Mouse (Mus musculus) kidney, postnatal 0 days (tissue): ENCODE data around the gene Tab1. TPM values are rescaled to one million over a fixed set of nuclear protein-coding genes. Genes with fewer than 3 reads are reported as not detected.

Source experiments
- ATAC-seq: fragments of 200-750 bp; cut with Nextera tagmentation; replicated peaks from 2 replicates; pipeline ENCODE4 v1.8.0; 2017; ENCODE audit warnings: low read depth, moderate number of reproducible peaks, moderate TSS enrichment, moderate library complexity; ENCODE audit not compliant: low FRiP score
- DNase-seq: peaks from one replicate; pipeline ENCODE4 v3.0.0-alpha.2; 2016; ENCODE audit warnings: low spot score
- H3K27ac ChIP-seq: fragments of 300-500 bp; sonication (generic); 2 replicates; pipeline ENCODE4 v1.5.1; 2014; ENCODE audit warnings: mild to moderate bottlenecking
- H3K27me3 ChIP-seq: fragments of 300-500 bp; sonication (generic); 2 replicates; pipeline ENCODE4 v1.6.1; 2014; ENCODE audit warnings: low read length, mixed read lengths; ENCODE audit not compliant: insufficient read depth
- H3K36me3 ChIP-seq: fragments of 300-500 bp; sonication (generic); 2 replicates; pipeline ENCODE4 v1.6.1; 2014; ENCODE audit warnings: low read length, mixed read lengths; ENCODE audit not compliant: insufficient read depth
- H3K4me1 ChIP-seq: fragments of 300-500 bp; sonication (generic); replicated peaks from 2 replicates; pipeline ENCODE4 v1.6.1; 2014; ENCODE audit warnings: antibody characterized with exemption, low read length, mixed read lengths; ENCODE audit not compliant: insufficient read depth
- H3K4me2 ChIP-seq: fragments of 300-500 bp; sonication (generic); 2 replicates; pipeline ENCODE4 v1.6.1; 2014; ENCODE audit warnings: mild to moderate bottlenecking, low read length, moderate library complexity, mixed read lengths
- H3K4me3 ChIP-seq: fragments of 300-500 bp; sonication (generic); replicated peaks from 2 replicates; pipeline ENCODE4 v1.5.1; 2014; ENCODE audit warnings: low read depth, low read length
- H3K9ac ChIP-seq: fragments of 300-500 bp; sonication (generic); 2 replicates; pipeline ENCODE4 v1.6.1; 2014; ENCODE audit warnings: low read depth, low read length
- H3K9me3 ChIP-seq: fragments of 300-500 bp; sonication (generic); replicated peaks from 2 replicates; pipeline ENCODE4 v1.6.1; 2016; ENCODE audit warnings: low read length, inconsistent platforms, mixed read lengths
- CTCF ChIP-seq: IDR thresholded peaks from 2 replicates; pipeline ENCODE4 v1.5.1; 2016; ENCODE audit warnings: antibody characterized with exemption, low read depth, mild to moderate bottlenecking, moderate library complexity
- WGBS: fragments of 180-500 bp; shearing (Covaris S2); extraction: QIAGEN DNeasy Blood & Tissue Kit; methylation state at CpG from one replicate; pipeline ENCODE4 v1.1.7; 2014; 5-methylcytosine and 5-hydroxymethylcytosine counted together
- polyA plus RNA-seq: library from polyadenylated mRNA; unstranded; fragments of >200 nt; fragmentation: Nextera tagmentation; extraction: Ambion mirVana; gene quantifications from 2 replicates; pipeline ENCODE4 v1.2.1, GENCODE M21; 2015

Gene Tab1
- polyA plus RNA-seq, 1 experiment from 2014 or later = 27.7 TPM

- DNase-seq (no peak), ATAC-seq (no peak)
- Histone ChIP-seq H3K4me1 (peaks cover 15% of the 10 kb centered on the region), H3K27me3 (no peaks in the 10 kb centered on the region), H3K9ac (no peak overlapping the region), H3K27ac (peak overlapping the region; percentile 76; the same call in 1 of the 2 replicates), H3K9me3 (no peaks in the 10 kb centered on the region), H3K4me2 (no peak overlapping the region), H3K36me3 (peaks cover 21% of the 10 kb centered on the region; the same call in 1 of the 2 replicates), H3K4me3 (no peak overlapping the region)
- WGBS = 89% methylated on average over 4 of the region's 4 CpGs
- TF ChIP-seq CTCF = no peak
Measured at GRCm38 (mm10) chr15:80160726-80161125, 27.8 kb downstream of the Tab1 start.

GRCm38 (mm10) chr15:80161199-80161598, 28.3 kb downstream of the Tab1 start:
- Histone ChIP-seq H3K27me3 (no peaks in the 10 kb centered on the region), H3K36me3 (peaks cover 17% of the 10 kb centered on the region; the same call in 1 of the 2 replicates), H3K27ac (0 out of 2 replicates have a peak overlapping the region, but pooled peaks have one; percentile 43), H3K4me2 (no peak overlapping the region), H3K4me1 (peaks cover 15% of the 10 kb centered on the region), H3K9me3 (no peaks in the 10 kb centered on the region), H3K9ac (no peak overlapping the region), H3K4me3 (no peak overlapping the region)
- TF ChIP-seq CTCF = no peak
- WGBS = 90% methylated on average over 3 of the region's 3 CpGs
- DNase-seq (no peak), ATAC-seq (no peak)

GRCm38 (mm10) chr15:80162401-80162964, 29.6 kb downstream of the Tab1 start:
- Histone ChIP-seq H3K4me2 (no peak overlapping the region), H3K4me1 (peaks cover 15% of the 10 kb centered on the region), H3K27ac (no peak overlapping the region), H3K9me3 (no peaks in the 10 kb centered on the region), H3K27me3 (no peaks in the 10 kb centered on the region), H3K36me3 (peaks cover 16% of the 10 kb centered on the region; the same call in 1 of the 2 replicates), H3K4me3 (no peak overlapping the region), H3K9ac (no peak overlapping the region)
- DNase-seq (no peak), ATAC-seq (no peak)
- no peak for TF ChIP-seq CTCF
- WGBS = 85% methylated on average over 4 of the region's 4 CpGs

GRCm38 (mm10) chr15:80163274-80163673, 30.3 kb downstream of the Tab1 start:
- ATAC-seq (no peak), DNase-seq (no peak)
- no peak overlapping the region for H3K4me3 ChIP-seq
- H3K4me2 ChIP-seq = no peak overlapping the region
- no peak for TF ChIP-seq CTCF
- 81% methylated on average over 11 of the region's 11 CpGs for WGBS
- H3K36me3 ChIP-seq = peaks cover 16% of the 10 kb centered on the region; the same call in 1 of the 2 replicates
- no peaks in the 10 kb centered on the region for H3K9me3 ChIP-seq
- H3K9ac ChIP-seq = no peak overlapping the region
- H3K27ac ChIP-seq = no peak overlapping the region
- peaks cover 15% of the 10 kb centered on the region for H3K4me1 ChIP-seq
- H3K27me3 ChIP-seq = no peaks in the 10 kb centered on the region

GRCm38 (mm10) chr15:80163716-80164115, 30.8 kb downstream of the Tab1 start:
- H3K9me3 ChIP-seq = no peaks in the 10 kb centered on the region
- no peak overlapping the region for H3K4me3 ChIP-seq
- H3K4me2 ChIP-seq = no peak overlapping the region
- peaks cover 11% of the 10 kb centered on the region for H3K4me1 ChIP-seq
- H3K9ac ChIP-seq = no peak overlapping the region
- 88% methylated on average over 4 of the region's 4 CpGs for WGBS
- no peak overlapping the region for H3K27ac ChIP-seq
- TF ChIP-seq CTCF = no peak
- ATAC-seq (no peak), DNase-seq (no peak)
- H3K36me3 ChIP-seq = peaks cover 14% of the 10 kb centered on the region; the same call in 1 of the 2 replicates
- H3K27me3 ChIP-seq = no peaks in the 10 kb centered on the region

- ATAC-seq = no peak
Measured at GRCm38 (mm10) chr15:80165396-80165795, 32.5 kb downstream of the Tab1 start.

More at GRCm38 (mm10) chr15:80165396-80165795, 32.5 kb downstream of the Tab1 start:
- no peak overlapping the region for H3K27ac ChIP-seq
- DNase-seq = no peak
- no peak for TF ChIP-seq CTCF
- no peak overlapping the region for H3K4me3 ChIP-seq
- 45% methylated on average over 5 of the region's 5 CpGs for WGBS
- no peak overlapping the region for H3K4me2 ChIP-seq
- H3K4me1 ChIP-seq = no peaks in the 10 kb centered on the region
- peaks cover 8% of the 10 kb centered on the region; the same call in 1 of the 2 replicates for H3K36me3 ChIP-seq
- H3K9me3 ChIP-seq = no peaks in the 10 kb centered on the region
- H3K27me3 ChIP-seq = no peaks in the 10 kb centered on the region
- H3K9ac ChIP-seq = no peak overlapping the region
